Mouse (Mus musculus) midbrain, embryonic 14.5 days (tissue): ENCODE results near the gene Spata31d1a. TPM values are rescaled to one million over a fixed set of nuclear protein-coding genes. Genes with fewer than 3 reads are reported as not detected.
A peak's percentile ranks its signal among the peaks of the same experiment; 100 is the strongest.

ENCODE experiments used
- ATAC-seq: fragments of 200-750 bp; cut with Nextera tagmentation; 2 replicates; pipeline ENCODE4 v1.8.0; 2017; ENCODE audit warnings: moderate number of reproducible peaks, moderate library complexity; ENCODE audit not compliant: low FRiP score, low TSS enrichment
- DNase-seq: peaks from one replicate; pipeline ENCODE4 v3.0.0-alpha.2; 2015
- H3K27ac ChIP-seq: fragments of 300-500 bp; sonication (generic); replicated peaks from 2 replicates; pipeline ENCODE4 v1.5.1; 2014; ENCODE audit warnings: mild to moderate bottlenecking, low read depth, low read length, moderate library complexity
- H3K27me3 ChIP-seq: fragments of 300-500 bp; sonication (generic); 2 replicates; pipeline ENCODE4 v1.6.1; 2014; ENCODE audit warnings: low read length, control low read depth, mixed read lengths; ENCODE audit not compliant: control insufficient read depth, insufficient read depth
- H3K36me3 ChIP-seq: fragments of 300-500 bp; sonication (generic); 2 replicates; pipeline ENCODE4 v1.6.1; 2014; ENCODE audit warnings: low read length, control low read depth; ENCODE audit not compliant: control insufficient read depth, insufficient read depth
- H3K4me1 ChIP-seq: fragments of 300-500 bp; sonication (generic); 2 replicates; pipeline ENCODE4 v1.6.1; 2014; ENCODE audit warnings: mild to moderate bottlenecking, antibody characterized with exemption, low read length, control low read depth; ENCODE audit not compliant: control insufficient read depth, insufficient read depth
- H3K4me2 ChIP-seq: fragments of 300-500 bp; sonication (generic); 2 replicates; pipeline ENCODE4 v1.6.1; 2014; ENCODE audit warnings: mild to moderate bottlenecking, low read length, moderate library complexity
- H3K4me3 ChIP-seq: fragments of 300-500 bp; sonication (generic); replicated peaks from 2 replicates; pipeline ENCODE4 v1.5.1; 2014; ENCODE audit warnings: low read depth, low read length
- H3K9ac ChIP-seq: fragments of 300-500 bp; sonication (generic); replicated peaks from 2 replicates; pipeline ENCODE4 v1.6.1; 2014; ENCODE audit warnings: mild to moderate bottlenecking, low read length, moderate library complexity
- H3K9me3 ChIP-seq: fragments of 300-500 bp; sonication (generic); 2 replicates; pipeline ENCODE4 v1.6.1; 2016; ENCODE audit warnings: low read length, control low read depth, mixed read lengths; ENCODE audit not compliant: control insufficient read depth
- WGBS: fragments of 180-500 bp; shearing (Covaris S2); extraction: QIAGEN DNeasy Blood & Tissue Kit; methylation state at CpG from one replicate; pipeline ENCODE4 v1.1.7; 2014; 5-methylcytosine and 5-hydroxymethylcytosine counted together
- polyA plus RNA-seq: library from polyadenylated mRNA; unstranded; fragments of >200 nt; fragmentation: Nextera tagmentation; extraction: Ambion mirVana; gene quantifications from 2 replicates; pipeline ENCODE4 v1.2.1, GENCODE M21; 2014

Spata31d1a gene
- polyA plus RNA-seq, 1 experiment from 2014 or later: not detected

DNA sequence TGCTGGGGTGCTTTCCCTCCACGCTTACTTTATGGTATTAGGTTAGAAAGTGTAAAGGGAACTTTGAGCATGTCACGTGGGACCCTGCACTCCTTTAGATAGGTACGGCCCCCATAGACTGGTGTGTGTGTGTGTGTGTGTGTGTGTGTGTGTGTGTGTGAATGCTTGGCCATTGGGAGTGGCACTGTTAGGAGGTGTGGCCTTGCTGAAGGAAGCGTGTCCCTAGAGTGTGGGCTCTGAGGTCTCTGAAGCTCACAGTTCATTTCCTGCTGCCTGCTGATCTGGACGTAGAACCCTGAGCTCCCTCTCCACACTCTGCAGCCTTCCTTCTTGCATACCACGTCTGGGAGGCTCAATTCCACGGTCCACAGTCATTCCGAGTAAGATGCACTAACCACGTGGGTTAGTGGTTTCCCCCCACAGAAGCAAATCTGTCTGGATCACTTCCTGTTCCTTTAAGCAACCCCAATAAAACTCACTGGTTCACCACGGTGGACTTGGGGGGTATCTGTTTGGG lies 53.8 kb downstream of the Spata31d1a start:
- 45% methylated on average over 10 of the region's 10 CpGs for WGBS
- H3K9ac ChIP-seq: no peak overlapping the region
- H3K4me1 ChIP-seq: peaks cover 19% of the 10 kb centered on the region
- no peak overlapping the region for H3K4me2 ChIP-seq
- no peak for ATAC-seq
- H3K9me3 ChIP-seq: no peaks in the 10 kb centered on the region
- peak overlapping the region; percentile 73 for H3K27ac ChIP-seq
- H3K27me3 ChIP-seq: no peaks in the 10 kb centered on the region
- no peak for DNase-seq
- H3K4me3 ChIP-seq: no peak overlapping the region
- peaks cover 8% of the 10 kb centered on the region; the same call in 1 of the 2 replicates for H3K36me3 ChIP-seq

GRCm38 (mm10) chr13:59655718-59656315 lies 54.3 kb downstream of the Spata31d1a start:
- Histone ChIP-seq H3K36me3 (peaks cover 7% of the 10 kb centered on the region; the same call in 1 of the 2 replicates), H3K27ac (no peak overlapping the region)
- DNase-seq: no peak

DNA sequence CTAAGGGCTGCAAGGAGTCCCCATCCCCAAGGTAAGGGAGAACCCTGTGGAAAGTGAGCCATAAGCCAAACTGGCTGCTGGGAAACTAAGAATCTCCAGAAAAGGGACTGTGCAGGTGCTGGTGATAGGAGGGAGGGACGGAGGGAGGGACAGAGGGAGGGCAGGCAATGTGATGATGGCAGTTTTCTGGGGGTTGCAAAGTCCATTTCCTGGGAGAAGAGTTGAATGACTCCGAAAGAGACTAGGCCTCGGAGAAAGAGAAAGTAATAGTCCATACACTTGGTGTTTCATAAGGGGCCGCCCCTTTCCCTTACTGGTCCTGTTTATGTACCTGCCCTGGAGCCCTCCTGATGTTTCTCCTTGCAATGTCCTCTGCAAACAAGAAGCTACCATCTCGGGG lies 55.7 kb downstream of the Spata31d1a start:
- Histone ChIP-seq H3K9ac (no peak overlapping the region), H3K9me3 (no peaks in the 10 kb centered on the region), H3K4me1 (peaks cover 19% of the 10 kb centered on the region), H3K27me3 (no peaks in the 10 kb centered on the region), H3K4me3 (no peak overlapping the region), H3K4me2 (no peak overlapping the region), H3K27ac (no peak overlapping the region), H3K36me3 (peaks cover 11% of the 10 kb centered on the region)
- ATAC-seq (no peak), DNase-seq (no peak)
- 95% methylated on average over 5 of the region's 5 CpGs for WGBS

More at GRCm38 (mm10) chr13:59655718-59656315, 54.3 kb downstream of the Spata31d1a start:
- WGBS: 93% methylated on average over 15 of the region's 15 CpGs
- H3K4me1 ChIP-seq: peaks cover 19% of the 10 kb centered on the region
- no peak overlapping the region for H3K4me2 ChIP-seq
- no peak overlapping the region for H3K4me3 ChIP-seq
- ATAC-seq: no peak
- H3K27me3 ChIP-seq: no peaks in the 10 kb centered on the region
- no peak overlapping the region for H3K9ac ChIP-seq
- no peaks in the 10 kb centered on the region for H3K9me3 ChIP-seq

DNA sequence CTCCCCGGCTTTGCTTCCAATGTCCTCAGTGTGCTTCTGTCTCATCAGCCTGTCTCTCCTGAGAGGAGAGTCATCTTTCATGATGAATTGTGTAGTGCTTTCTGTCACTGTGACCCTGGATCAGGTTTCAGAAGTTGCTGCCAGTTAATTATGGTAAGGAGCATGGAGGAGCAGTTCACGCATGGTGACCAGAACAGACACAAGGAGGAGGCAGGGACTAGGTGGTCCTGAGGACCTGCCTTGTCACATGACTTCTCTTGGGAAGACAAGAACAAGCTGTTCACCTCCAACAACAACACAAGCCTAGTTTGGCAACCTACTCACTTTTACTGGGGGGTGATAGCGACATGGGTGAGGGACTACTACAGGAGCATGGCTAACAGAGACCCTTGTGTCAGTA lies 57.0 kb downstream of the Spata31d1a start:
- WGBS: 63% methylated on average over 3 of the region's 3 CpGs
- no peak overlapping the region for H3K9ac ChIP-seq
- DNase-seq (no peak), ATAC-seq (no peak)
- H3K36me3 ChIP-seq: peaks cover 22% of the 10 kb centered on the region
- no peaks in the 10 kb centered on the region for H3K9me3 ChIP-seq
- H3K4me3 ChIP-seq: no peak overlapping the region
- H3K4me1 ChIP-seq: peaks cover 19% of the 10 kb centered on the region
- H3K4me2 ChIP-seq: no peak overlapping the region
- H3K27ac ChIP-seq: 0 out of 2 replicates have a peak overlapping the region, but pooled peaks have one; percentile 21
- H3K27me3 ChIP-seq: no peaks in the 10 kb centered on the region

DNA sequence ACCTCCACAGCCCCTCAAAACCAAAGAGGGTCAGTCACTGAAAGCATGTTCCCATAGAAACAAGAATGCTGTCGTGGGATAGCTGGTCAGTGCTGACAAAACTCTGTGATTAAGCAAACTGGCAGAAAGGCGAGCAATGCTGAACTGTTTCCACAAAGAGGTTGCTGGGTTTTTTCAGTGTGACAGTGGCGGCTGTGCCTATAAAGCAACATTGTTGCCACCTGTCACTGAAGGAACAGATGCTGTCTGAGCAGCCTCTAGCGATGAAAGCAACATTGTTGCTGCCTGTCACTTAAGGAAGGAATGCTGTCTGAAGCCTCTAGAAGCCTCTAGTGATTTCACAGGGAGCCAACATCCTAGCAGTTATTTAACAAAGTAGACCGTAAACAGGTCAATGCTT lies 57.5 kb downstream of the Spata31d1a start:
- Histone ChIP-seq H3K9me3 (no peaks in the 10 kb centered on the region), H3K4me3 (no peak overlapping the region), H3K4me1 (peaks cover 19% of the 10 kb centered on the region), H3K9ac (0 out of 2 replicates have a peak overlapping the region, but pooled peaks have one; percentile 1), H3K27me3 (no peaks in the 10 kb centered on the region), H3K27ac (peak overlapping the region; percentile 50; the same call in 1 of the 2 replicates), H3K4me2 (no peak overlapping the region), H3K36me3 (peaks cover 22% of the 10 kb centered on the region)
- no peak; the same call in 1 of the 2 replicates for ATAC-seq
- DNase-seq: peak; percentile 53
- WGBS: 23% methylated on average over 5 of the region's 5 CpGs

Other genes with a start within 250 kb of the Spata31d1a start
- gene Agtpbp1, start 125.1 kb downstream of the Spata31d1a start, polyA plus RNA-seq: 82.6 and 84.2 TPM in 2 replicates
- 153 and 173 TPM in 2 replicates for gene Naa35, start 125.1 kb downstream of the Spata31d1a start, polyA plus RNA-seq
- 27.5 and 46.0 TPM in 2 replicates for gene Golm1, start 34.5 kb downstream of the Spata31d1a start, polyA plus RNA-seq
- not detected in 2 replicates for gene 4921517D22Rik, start 16.2 kb downstream of the Spata31d1a start, polyA plus RNA-seq
- gene Spata31d1b, start 2.0 kb upstream of the Spata31d1a start, polyA plus RNA-seq: not detected in 2 replicates
- gene Spata31d1d, start 21.4 kb upstream of the Spata31d1a start, polyA plus RNA-seq: not detected in 2 replicates
- gene 1700014D04Rik, start 36.4 kb upstream of the Spata31d1a start, polyA plus RNA-seq: 0.07 and 0.30 TPM in 2 replicates
- gene Isca1, start 59.5 kb upstream of the Spata31d1a start, polyA plus RNA-seq: 171 and 194 TPM in 2 replicates
- gene Gm49354, start 71.9 kb upstream of the Spata31d1a start, polyA plus RNA-seq: not detected in 2 replicates
- gene Tut7, start 112.8 kb upstream of the Spata31d1a start, polyA plus RNA-seq: 34.3 and 50.4 TPM in 2 replicates